Mouse (Mus musculus) urinary bladder, postnatal 10 days (tissue): ENCODE results near the gene Zkscan4.

Experiments used
- DNase-seq: peaks from one replicate; pipeline ENCODE4 v3.0.0; 2022; ENCODE audit warnings: low spot score

The Zkscan4 gene

GRCm38 (mm10) chr13:21530136-21530535 lies 51.4 kb downstream of the Zkscan4 start:
- DNase-seq: no peak

GRCm38 (mm10) chr13:21530781-21531201 lies 52.1 kb downstream of the Zkscan4 start, which contains the start of gene Zkscan8:
Gene Zkscan8 (minus strand): TSS chr13:21531120.
- peak; percentile 24 for DNase-seq
